In genomic region chr1:89566578-89567488, GRCm38 (mm10) we compare ENCODE assay signal across 8 mouse cellular contexts.
DNase-seq lines count a peak whose midpoint lies in the region; ATAC-seq and TF ChIP-seq lines count a peak whose summit lies in the region.
"Had no signal": no experiment of that assay in that cellular context is flagged by ENCODE, and none has a peak within 500 bp of the region (broad histone marks: within the 10 kb centered on the region; RNA-seq: fewer than 3 reads in every experiment).

No protein-coding gene starts in this region.

- ATAC-seq in lung, postnatal 0 days, result peak; percentile 51
- ATAC-seq in megakaryocyte-erythroid progenitor cell, adult 5-6 weeks (replicated peaks; ENCODE audit: low FRiP score, low TSS enrichment, poor library complexity, severe bottlenecking), result no peak
- no peak for ATAC-seq in erythroblast, adult 5-6 weeks (replicated peaks; ENCODE audit: low FRiP score, poor library complexity, severe bottlenecking)

- H3K4me1 ChIP-seq in lung, postnatal 0 days (ENCODE audit: insufficient read depth, low read depth, low read length), result peaks cover 5% of the 10 kb centered on the region; the same call in 1 of the 2 replicates
- H3K4me1 ChIP-seq in limb, embryonic 10.5 days, result peaks cover 67% of the 10 kb centered on the region

- H3K9ac ChIP-seq in lung, postnatal 0 days (replicated peaks; ENCODE audit: low read depth), result no peak overlapping the region

- TF ChIP-seq EP300 in lung, postnatal 0 days (IDR thresholded peaks at IDR 0.05), result no peak

- H3K27me3 ChIP-seq in lung, postnatal 0 days (replicated peaks; ENCODE audit: insufficient read depth, low read length), result no peaks in the 10 kb centered on the region
- H3K27me3 ChIP-seq in limb, embryonic 10.5 days (ENCODE audit: low read depth, poor library complexity, severe bottlenecking), result no peaks in the 10 kb centered on the region

- WGBS in lung, postnatal 0 days, result 32% methylated on average over 9 of the region's 9 CpGs
- 25% methylated on average over 9 of the region's 9 CpGs for WGBS in limb, embryonic 10.5 days

- H3K27ac ChIP-seq in lung, postnatal 0 days (ENCODE audit: low read length), result no peak overlapping the region
- H3K27ac ChIP-seq in limb, embryonic 10.5 days, result peak overlapping the region; percentile 66
- H3K27ac ChIP-seq: macrophage had no signal

- no peak overlapping the region for H3K4me3 ChIP-seq in lung, postnatal 0 days (ENCODE audit: low read depth, low read length)
- peak overlapping the region; percentile 10; the same call in 1 of the 2 replicates for H3K4me3 ChIP-seq in limb, embryonic 10.5 days

- H3K4me2 ChIP-seq in lung, postnatal 0 days (replicated peaks; ENCODE audit: low read depth, low read length), result no peak overlapping the region

- no peaks in the 10 kb centered on the region for H3K36me3 ChIP-seq in lung, postnatal 0 days (ENCODE audit: insufficient read depth, low read length)
- H3K36me3 ChIP-seq in limb, embryonic 10.5 days, result no peaks in the 10 kb centered on the region

- no peaks in the 10 kb centered on the region for H3K9me3 ChIP-seq in lung, postnatal 0 days (ENCODE audit: low read length)
- H3K9me3 ChIP-seq in limb, embryonic 10.5 days (replicated peaks), result no peaks in the 10 kb centered on the region

- TF ChIP-seq CTCF in lung, postnatal 0 days (IDR thresholded peaks at IDR 0.05), result no peak

- DNase-seq in lung, postnatal 0 days (ENCODE audit: low spot score), result peak; percentile 23
- DNase-seq in lung, postnatal 25 days (ENCODE audit: low spot score), result no peak
- peak; percentile 66 to 75 for DNase-seq in cerebellum, postnatal 25 days
- DNase-seq in limb, embryonic 10.5 days (ENCODE audit: low spot score), result peak; percentile 58
- peak; percentile 20 for DNase-seq in yolk sac, embryonic 10.5 days (ENCODE audit: low spot score)
